Comparison of ENCODE assay signal across 9 mouse cellular contexts in the genomic region with DNA sequence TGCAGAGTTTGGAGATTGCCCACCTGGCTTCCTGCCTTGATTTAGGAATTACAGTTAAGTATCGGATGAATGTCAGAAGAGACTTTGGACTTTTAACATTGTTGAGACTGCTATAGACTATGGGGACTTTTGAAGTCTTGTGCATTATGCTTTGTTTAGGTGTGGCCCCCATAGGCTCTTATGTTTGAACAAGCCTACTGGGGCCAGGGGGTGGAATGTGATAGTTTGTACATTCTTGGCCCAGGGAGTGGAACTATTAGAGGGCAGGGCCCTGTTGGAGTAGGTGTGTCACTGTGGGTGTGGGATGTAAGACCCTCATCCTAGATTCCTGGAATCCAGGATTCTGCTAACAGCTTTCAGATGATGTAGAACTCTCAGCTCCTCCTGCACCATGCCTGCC. TPM values are rescaled to one million over a fixed set of nuclear protein-coding genes. Genes with fewer than 3 reads are reported as not detected.
DNase-seq lines count a peak whose midpoint lies in the region; ATAC-seq lines count a peak whose summit lies in the region.
"Not testable (repeated sequence)": the region's sequence is repeated elsewhere in the genome, so short reads cannot be mapped to it uniquely, and the experiment has no call there.
"Had no signal": no experiment of that assay in that cellular context is flagged by ENCODE, and none has a peak within 500 bp of the region (broad histone marks: within the 10 kb centered on the region; RNA-seq: fewer than 3 reads in every experiment).

No protein-coding gene starts in this region.

- peak; percentile 64 for DNase-seq in R1 (ENCODE audit: low read depth, low spot score)
- not testable (repeated sequence) for DNase-seq in intestine, embryonic 14.5 days (ENCODE audit: low spot score)

- not testable (repeated sequence) for H3K27me3 ChIP-seq in intestine, embryonic 14.5 days (replicated peaks; ENCODE audit: control insufficient read depth, insufficient read depth, low read length); intestine, embryonic 16.5 days (replicated peaks; ENCODE audit: control insufficient read depth, insufficient read depth, low read length); stomach, embryonic 14.5 days (ENCODE audit: control insufficient read depth, insufficient read depth, low read length); stomach, embryonic 16.5 days (ENCODE audit: control insufficient read depth, insufficient read depth, low read length)

- not testable (repeated sequence) for H3K9me3 ChIP-seq in intestine, embryonic 14.5 days (ENCODE audit: control insufficient read depth, low read length); intestine, embryonic 16.5 days (ENCODE audit: control insufficient read depth, low read length); stomach, embryonic 14.5 days (ENCODE audit: control insufficient read depth, low read depth, low read length); stomach, embryonic 16.5 days (replicated peaks; ENCODE audit: control insufficient read depth, low read length)

- H3K9ac ChIP-seq in intestine, embryonic 14.5 days (ENCODE audit: low read length); intestine, embryonic 16.5 days (ENCODE audit: low read depth, low read length); stomach, embryonic 14.5 days (replicated peaks; ENCODE audit: low read depth, low read length); stomach, embryonic 16.5 days (ENCODE audit: low read length): not testable (repeated sequence)

- not testable (repeated sequence) for H3K4me2 ChIP-seq in intestine, embryonic 14.5 days (ENCODE audit: low read length); intestine, embryonic 16.5 days (ENCODE audit: low read depth, low read length); stomach, embryonic 14.5 days (replicated peaks; ENCODE audit: low read depth, low read length); stomach, embryonic 16.5 days (ENCODE audit: low read depth, low read length)

- H3K27ac ChIP-seq in intestine, embryonic 14.5 days (ENCODE audit: low read depth); intestine, embryonic 16.5 days (ENCODE audit: low read length); stomach, embryonic 14.5 days (ENCODE audit: low read length); stomach, embryonic 16.5 days (ENCODE audit: low read length): not testable (repeated sequence)

- peak; percentile 53 for ATAC-seq in intestine, embryonic 14.5 days (replicated peaks; ENCODE audit: low FRiP score, low TSS enrichment, low read depth)
- ATAC-seq in intestine, embryonic 16.5 days: peak; percentile 68; the same call in 1 of the 2 replicates
- 0 out of 2 replicates have a peak, but pooled peaks have one; percentile 53 for ATAC-seq in stomach, embryonic 14.5 days (ENCODE audit: insufficient number of reproducible peaks, insufficient read depth, low FRiP score, low read depth)
- ATAC-seq in stomach, embryonic 16.5 days (ENCODE audit: insufficient read depth, low FRiP score): peak; percentile 41; the same call in 1 of the 2 replicates

- WGBS in intestine, embryonic 14.5 days: 90% methylated on average over 1 of the region's 1 CpGs
- 73% methylated on average over 1 of the region's 1 CpGs for WGBS in intestine, embryonic 16.5 days
- 78% methylated on average over 1 of the region's 1 CpGs for WGBS in stomach, embryonic 14.5 days
- 69% methylated on average over 1 of the region's 1 CpGs for WGBS in stomach, embryonic 16.5 days

- not testable (repeated sequence) for H3K4me1 ChIP-seq in intestine, embryonic 14.5 days (replicated peaks; ENCODE audit: control insufficient read depth, insufficient read depth, low read length); intestine, embryonic 16.5 days (ENCODE audit: control insufficient read depth, insufficient read depth, low read length); stomach, embryonic 14.5 days (ENCODE audit: control insufficient read depth, insufficient read depth, low read length); stomach, embryonic 16.5 days (ENCODE audit: control insufficient read depth, insufficient read depth, low read length)

- not testable (repeated sequence) for H3K36me3 ChIP-seq in intestine, embryonic 14.5 days (ENCODE audit: control insufficient read depth, insufficient read depth, low read length); intestine, embryonic 16.5 days (ENCODE audit: control insufficient read depth, insufficient read depth, low read length); stomach, embryonic 14.5 days (ENCODE audit: control insufficient read depth, insufficient read depth, low read length); stomach, embryonic 16.5 days (ENCODE audit: control insufficient read depth, insufficient read depth, low read length)

- not testable (repeated sequence) for H3K4me3 ChIP-seq in intestine, embryonic 14.5 days (ENCODE audit: low read depth, low read length); intestine, embryonic 16.5 days (ENCODE audit: low read length); stomach, embryonic 14.5 days (ENCODE audit: low read depth, low read length); stomach, embryonic 16.5 days (replicated peaks; ENCODE audit: low read length)

RNA-seq across cellular contexts. Expression of gene Psmd8, which starts 13.7 kb away (rescaled TPM):
- 277 and 280 TPM in 2 replicates for polyA plus RNA-seq in intestine, embryonic 14.5 days (2014; fragmentation: Nextera tagmentation; extraction: Ambion mirVana)
- polyA plus RNA-seq in intestine, embryonic 16.5 days (2015; fragmentation: Nextera tagmentation; extraction: Ambion mirVana): 228 and 241 TPM in 2 replicates
- polyA plus RNA-seq in stomach, embryonic 14.5 days (2014; fragmentation: Nextera tagmentation; extraction: Ambion mirVana): 264 and 268 TPM in 2 replicates
- 242 and 249 TPM in 2 replicates for polyA plus RNA-seq in stomach, embryonic 16.5 days (2015; fragmentation: Nextera tagmentation; extraction: Ambion mirVana)

RNA-seq across cellular contexts. Expression of gene Catsperg1, which starts 19.6 kb away (rescaled TPM):
- polyA plus RNA-seq in intestine, embryonic 14.5 days (2014; fragmentation: Nextera tagmentation; extraction: Ambion mirVana): 0.78 and 1.5 TPM in 2 replicates
- 0.42 and 0.92 TPM in 2 replicates for polyA plus RNA-seq in intestine, embryonic 16.5 days (2015; fragmentation: Nextera tagmentation; extraction: Ambion mirVana)
- polyA plus RNA-seq in stomach, embryonic 14.5 days (2014; fragmentation: Nextera tagmentation; extraction: Ambion mirVana): 0.64 and 1.6 TPM in 2 replicates
- 0.41 and 0.81 TPM in 2 replicates for polyA plus RNA-seq in stomach, embryonic 16.5 days (2015; fragmentation: Nextera tagmentation; extraction: Ambion mirVana)
- polyA plus RNA-seq: Patski had no signal

RNA-seq across cellular contexts. Expression of gene Spred3, which starts 24.0 kb away (rescaled TPM):
- polyA plus RNA-seq in intestine, embryonic 14.5 days (2014; fragmentation: Nextera tagmentation; extraction: Ambion mirVana): 3.8 and 4.7 TPM in 2 replicates
- polyA plus RNA-seq in intestine, embryonic 16.5 days (2015; fragmentation: Nextera tagmentation; extraction: Ambion mirVana): 1.1 and 1.7 TPM in 2 replicates
- 5.9 TPM in 2 replicates for polyA plus RNA-seq in stomach, embryonic 14.5 days (2014; fragmentation: Nextera tagmentation; extraction: Ambion mirVana)
- 1.6 and 2.2 TPM in 2 replicates for polyA plus RNA-seq in stomach, embryonic 16.5 days (2015; fragmentation: Nextera tagmentation; extraction: Ambion mirVana)

RNA-seq across cellular contexts. Expression of gene Ggn, which starts 24.2 kb away (rescaled TPM):
- 0.58 and 1.0 TPM in 2 replicates for polyA plus RNA-seq in intestine, embryonic 14.5 days (2014; fragmentation: Nextera tagmentation; extraction: Ambion mirVana)
- 0.48 and 0.82 TPM in 2 replicates for polyA plus RNA-seq in intestine, embryonic 16.5 days (2015; fragmentation: Nextera tagmentation; extraction: Ambion mirVana)
- 0.38 and 0.49 TPM in 2 replicates for polyA plus RNA-seq in stomach, embryonic 14.5 days (2014; fragmentation: Nextera tagmentation; extraction: Ambion mirVana)
- polyA plus RNA-seq in stomach, embryonic 16.5 days (2015; fragmentation: Nextera tagmentation; extraction: Ambion mirVana): 0.51 and 0.56 TPM in 2 replicates
- polyA plus RNA-seq: activated CD4-positive, CD25-positive, alpha-beta regulatory T cell, adult 4 months; CD4-positive, CD25-positive, alpha-beta regulatory T cell, adult 4 months had no signal

RNA-seq across cellular contexts. Expression of gene Kcnk6, which starts 38.1 kb away (rescaled TPM):
- polyA plus RNA-seq in intestine, embryonic 14.5 days (2014; fragmentation: Nextera tagmentation; extraction: Ambion mirVana): 0.65 and 0.86 TPM in 2 replicates
- 2.5 TPM in 2 replicates for polyA plus RNA-seq in intestine, embryonic 16.5 days (2015; fragmentation: Nextera tagmentation; extraction: Ambion mirVana)
- polyA plus RNA-seq in stomach, embryonic 14.5 days (2014; fragmentation: Nextera tagmentation; extraction: Ambion mirVana): 0.73 and 0.98 TPM in 2 replicates
- polyA plus RNA-seq in stomach, embryonic 16.5 days (2015; fragmentation: Nextera tagmentation; extraction: Ambion mirVana): 2.2 and 3.1 TPM in 2 replicates
- polyA plus RNA-seq: G1E, Patski had no signal
